Mouse (Mus musculus) testis, adult 2 months (tissue): Measurements from ENCODE around the gene Nrxn2.

Experiments
- CTCF ChIP-seq: fragments of 200-500 bp; IDR thresholded peaks from 2 replicates; pipeline ENCODE4 v1.5.1; 2012; ENCODE audit warnings: low read depth, mild to moderate bottlenecking, inconsistent platforms, low read length, moderate library complexity; ENCODE audit not compliant: control insufficient read depth, insufficient read depth, insufficient replicate concordance
- POLR2A ChIP-seq: fragments of 200-500 bp; IDR thresholded peaks from 2 replicates; pipeline ENCODE4 v1.6.1; 2012; ENCODE audit warnings: low read depth, mild to moderate bottlenecking, inconsistent platforms, low read length, moderate library complexity; ENCODE audit not compliant: control insufficient read depth

- TF ChIP-seq POLR2A (no peak), CTCF (no peak)
These were observed 44.0 kb upstream of the Nrxn2 start for GRCm38 (mm10) chr19:6374571-6374970.
